Mouse (Mus musculus): ENCODE results near the gene Cep135.
A peak's percentile ranks its signal among the peaks of the same experiment; 100 is the strongest.

The Cep135 gene

GRCm38 (mm10) chr5:76588551-76589283, at the start of gene Cep135:
TSS of gene Cep135 (plus strand) at chr5:76588698.
- peak; percentile 72 for DNase-seq (ENCODE audit: low read depth)

DNA sequence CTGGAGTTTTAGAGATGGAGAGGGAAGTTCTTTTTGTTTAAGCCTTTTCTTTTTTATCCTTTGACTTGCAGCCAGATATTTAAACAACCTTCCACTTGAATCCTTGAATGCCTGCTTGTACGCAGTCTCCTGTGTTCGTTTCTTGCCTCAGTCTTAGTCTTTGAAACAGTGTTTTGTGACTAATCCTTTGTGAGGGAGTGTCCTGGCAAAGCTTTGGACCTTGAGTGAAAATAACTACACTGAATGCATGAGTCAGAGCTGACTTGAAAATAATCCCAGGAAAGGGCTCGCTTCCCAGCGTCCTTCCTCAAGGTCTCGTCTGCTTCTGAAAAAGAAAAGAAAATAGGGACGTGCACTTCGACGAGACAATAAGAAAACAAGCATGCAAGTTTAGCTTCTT, 48.3 kb upstream of the Cep135 start:
- DNase-seq (ENCODE audit: low read depth) = no peak

DNA sequence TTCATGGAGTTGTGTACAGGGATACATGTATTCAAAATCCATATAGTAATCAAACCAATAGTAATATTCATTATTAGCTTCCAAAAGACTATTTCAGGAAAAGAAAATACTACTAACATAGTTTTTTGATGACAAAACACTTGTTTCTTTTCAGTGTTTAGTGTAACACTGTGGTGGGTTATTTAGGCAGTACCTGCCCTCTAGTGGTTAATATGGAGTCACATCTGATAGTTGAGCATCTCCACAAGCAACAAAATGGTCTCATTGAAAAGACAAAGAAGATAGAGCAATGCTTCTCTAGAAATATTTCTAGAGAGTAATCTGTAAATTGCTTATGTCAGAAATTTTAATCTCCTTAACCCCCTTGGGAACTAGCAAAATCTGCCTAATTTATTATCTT, 47.7 kb upstream of the Cep135 start:
- no peak for DNase-seq (ENCODE audit: low read depth)

DNA sequence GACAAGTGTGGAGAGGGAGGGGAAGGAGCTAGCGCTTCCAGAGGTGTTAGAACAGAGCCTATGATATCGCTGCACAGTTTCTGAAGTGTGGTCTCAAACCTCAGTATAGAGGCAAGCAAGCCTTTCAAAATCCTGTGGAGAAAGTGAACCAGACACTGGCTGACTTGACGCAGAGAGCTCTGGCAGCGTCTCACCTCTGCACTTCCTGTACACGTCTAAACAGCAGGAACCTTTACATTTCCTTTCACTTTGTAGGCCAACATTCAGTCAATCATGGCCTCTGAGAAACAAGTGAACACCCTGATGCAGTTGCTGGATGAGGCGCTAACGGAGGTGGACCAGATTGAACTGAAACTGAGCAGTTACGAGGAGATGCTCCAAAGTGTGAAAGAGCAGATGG, 45.3 kb upstream of the Cep135 start:
- no peak for DNase-seq (ENCODE audit: low read depth)

DNA sequence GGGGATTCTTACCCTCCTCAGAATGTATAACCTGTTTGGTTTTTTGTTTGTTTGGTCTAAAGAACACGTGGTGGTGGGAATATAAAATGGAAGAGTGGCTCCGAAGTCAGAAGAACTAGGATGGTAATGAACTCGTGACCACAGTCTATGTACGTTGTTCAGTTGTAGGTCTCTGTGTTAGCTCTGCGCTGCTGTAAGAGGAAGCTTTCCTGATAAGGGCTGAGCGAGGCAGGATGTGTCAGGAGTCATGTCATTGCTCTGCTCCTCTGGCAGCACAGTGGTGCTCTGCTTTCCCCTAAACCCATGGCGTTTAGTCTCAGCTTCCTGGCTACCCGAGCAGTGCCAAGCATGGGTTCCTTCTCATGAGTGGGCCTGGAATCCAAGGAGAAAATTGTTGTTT, 38.1 kb upstream of the Cep135 start:
- DNase-seq (ENCODE audit: low read depth) = no peak

DNA sequence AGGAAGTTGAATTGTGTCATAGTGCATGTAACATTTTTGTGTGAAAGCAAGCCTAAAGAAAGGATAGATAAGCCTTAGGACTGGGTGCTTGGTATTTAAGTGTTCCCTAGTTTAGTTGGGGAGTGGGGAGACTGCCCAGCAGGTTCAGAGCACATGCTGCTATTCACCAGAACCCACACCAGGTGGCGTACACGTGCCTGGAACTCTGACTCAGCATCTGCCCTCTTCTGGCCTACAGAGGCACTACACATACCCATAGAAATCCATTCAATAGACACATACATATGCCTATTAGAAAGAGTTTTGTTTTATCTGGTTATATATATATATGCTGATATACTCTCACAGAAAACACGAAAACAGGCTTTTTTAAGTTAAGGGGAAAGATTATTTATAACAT, 23.2 kb upstream of the Cep135 start:
- peak; percentile 55 for DNase-seq (ENCODE audit: low read depth)

GRCm38 (mm10) chr5:76574251-76574650, 14.2 kb upstream of the Cep135 start:
- no peak for DNase-seq (ENCODE audit: low read depth)

DNA sequence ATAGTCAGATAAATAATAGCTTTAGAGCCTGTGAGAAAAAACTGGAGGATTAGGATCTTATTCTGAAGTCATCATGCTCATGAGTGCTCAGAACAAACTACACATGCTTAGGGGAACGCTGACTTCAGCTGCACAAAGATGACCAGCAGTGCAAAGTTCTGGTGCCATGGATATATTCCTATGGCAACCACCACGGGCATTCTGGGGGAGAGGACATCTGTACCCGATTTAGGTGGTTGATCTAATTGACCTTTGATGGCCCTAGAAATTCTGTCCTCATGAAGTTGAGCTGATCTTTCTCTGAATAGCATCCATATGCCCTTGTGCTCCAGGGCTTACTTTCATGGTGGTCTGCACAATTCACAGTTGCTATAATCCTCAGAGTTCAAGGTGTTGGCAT, 11.5 kb upstream of the Cep135 start:
- DNase-seq (ENCODE audit: low read depth) = no peak

DNA sequence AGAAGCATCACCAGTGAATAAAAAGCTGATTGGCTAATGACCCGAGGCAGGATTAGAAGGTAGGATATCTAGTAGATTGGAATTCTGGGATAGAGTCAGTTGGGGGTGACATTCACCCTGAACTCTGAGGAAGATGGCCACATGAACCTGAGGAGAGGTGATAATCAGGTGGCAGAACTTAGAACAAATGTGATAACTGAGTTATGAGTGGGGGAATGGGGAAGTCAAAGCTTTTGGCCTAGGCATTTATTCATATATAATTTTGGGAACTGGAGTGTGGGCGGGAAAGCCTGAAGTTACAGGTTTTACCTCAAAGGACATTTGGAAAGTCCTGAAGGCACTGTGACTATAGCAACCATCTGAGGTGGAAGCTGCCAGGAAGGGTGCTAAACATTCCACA, 3.1 kb upstream of the Cep135 start:
- no peak for DNase-seq (ENCODE audit: low read depth)

GRCm38 (mm10) chr5:76589311-76589710, 813 bp downstream of the Cep135 start:
- peak; percentile 27 for DNase-seq (ENCODE audit: low read depth)

DNA sequence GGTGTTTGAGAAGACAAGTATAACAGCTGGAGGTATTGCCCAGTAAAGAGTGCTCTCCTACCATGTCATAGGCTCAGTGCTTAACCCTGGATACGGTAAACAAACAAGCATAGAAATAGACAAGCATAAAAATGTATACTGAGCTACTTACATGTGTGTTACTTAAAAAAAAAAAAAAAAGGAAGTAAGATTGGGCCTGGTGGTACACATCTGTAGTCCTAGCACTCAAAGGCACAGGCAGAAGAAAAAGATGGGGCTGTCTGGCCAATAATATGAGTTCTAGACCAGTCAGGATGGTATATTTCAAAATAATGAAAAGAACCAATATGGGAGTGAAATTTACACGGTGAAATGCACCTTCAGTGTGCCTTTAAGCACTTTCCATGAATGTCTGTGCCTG, 1.5 kb downstream of the Cep135 start:
- DNase-seq (ENCODE audit: low read depth) = no peak

GRCm38 (mm10) chr5:76591885-76592284, 3.4 kb downstream of the Cep135 start:
- DNase-seq (ENCODE audit: low read depth) = no peak

GRCm38 (mm10) chr5:76609702-76610370, 21.3 kb downstream of the Cep135 start:
- no peak for DNase-seq (ENCODE audit: low read depth)

- DNase-seq (ENCODE audit: low read depth) = no peak
Measured at GRCm38 (mm10) chr5:76612867-76613499, 24.5 kb downstream of the Cep135 start.

DNA sequence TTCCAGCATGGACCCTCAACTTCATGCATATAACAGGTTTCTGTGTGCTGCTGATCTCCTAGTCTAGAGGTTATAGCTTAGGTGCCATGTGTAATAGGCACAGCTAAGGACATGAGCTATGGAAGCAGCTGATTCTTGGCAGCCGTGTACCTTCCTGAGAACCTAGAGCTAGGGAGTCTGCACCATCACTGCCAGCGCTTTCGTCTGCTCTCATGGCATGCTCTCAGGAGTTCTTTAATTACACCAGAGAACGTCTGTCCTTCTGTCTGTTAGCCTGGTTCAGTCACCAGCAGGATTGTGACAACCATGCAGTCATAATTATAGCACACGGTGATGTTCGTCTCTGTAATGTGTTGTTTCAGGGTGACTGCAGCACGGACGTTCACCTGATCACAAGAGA, 26.8 kb downstream of the Cep135 start:
- no peak for DNase-seq (ENCODE audit: low read depth)

DNA sequence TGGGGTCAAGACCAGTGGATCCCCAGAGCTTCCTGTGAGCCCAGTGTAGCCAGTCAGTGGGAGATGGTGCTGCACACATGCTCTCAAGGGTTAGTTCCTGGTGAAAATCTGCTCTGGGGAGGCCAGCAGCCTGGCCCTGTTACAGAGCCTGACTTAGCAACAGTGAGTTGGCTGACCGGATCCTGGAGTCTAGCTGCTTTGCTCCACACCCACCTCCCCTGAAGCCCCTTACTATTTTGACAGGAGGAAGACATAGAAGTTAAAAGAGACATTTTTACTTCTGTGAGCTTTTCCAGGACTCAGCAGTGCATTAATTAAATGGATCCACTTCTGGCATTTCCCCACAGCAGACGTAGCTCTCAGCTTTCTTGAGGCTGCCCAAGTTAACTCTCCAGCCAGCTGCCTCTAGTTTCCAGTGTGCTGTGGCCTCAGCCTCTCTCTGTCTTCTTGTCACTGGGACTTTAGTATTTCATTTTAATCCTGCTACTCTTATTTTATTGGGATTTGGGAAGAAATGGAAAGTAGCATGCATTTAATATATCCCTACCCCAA, 27.8 kb downstream of the Cep135 start:
- no peak for DNase-seq (ENCODE audit: low read depth)

GRCm38 (mm10) chr5:76618750-76619149, 30.3 kb downstream of the Cep135 start:
- no peak for DNase-seq (ENCODE audit: low read depth)

GRCm38 (mm10) chr5:76623759-76624158, 35.3 kb downstream of the Cep135 start:
- DNase-seq (ENCODE audit: low read depth) = no peak

DNA sequence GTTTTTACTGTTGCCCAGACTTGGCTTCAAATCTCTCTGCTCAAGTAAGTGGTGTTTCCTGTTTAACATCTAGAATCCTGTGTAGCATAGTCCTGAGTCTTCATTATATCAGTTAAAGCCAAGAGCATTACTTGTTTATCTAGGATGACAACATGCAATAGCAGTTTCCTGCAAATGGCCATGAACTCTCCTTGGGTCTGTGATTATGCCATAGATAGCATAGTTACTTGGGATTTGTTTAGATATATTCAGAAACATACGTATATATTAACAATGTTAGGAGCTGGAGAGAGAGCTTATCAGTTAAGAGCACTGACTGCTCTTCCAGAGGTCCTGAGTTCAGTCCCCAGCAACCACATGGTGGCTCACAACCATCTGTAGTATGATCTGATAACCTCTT, 39.3 kb downstream of the Cep135 start:
- peak; percentile 31 for DNase-seq (ENCODE audit: low read depth)

DNA sequence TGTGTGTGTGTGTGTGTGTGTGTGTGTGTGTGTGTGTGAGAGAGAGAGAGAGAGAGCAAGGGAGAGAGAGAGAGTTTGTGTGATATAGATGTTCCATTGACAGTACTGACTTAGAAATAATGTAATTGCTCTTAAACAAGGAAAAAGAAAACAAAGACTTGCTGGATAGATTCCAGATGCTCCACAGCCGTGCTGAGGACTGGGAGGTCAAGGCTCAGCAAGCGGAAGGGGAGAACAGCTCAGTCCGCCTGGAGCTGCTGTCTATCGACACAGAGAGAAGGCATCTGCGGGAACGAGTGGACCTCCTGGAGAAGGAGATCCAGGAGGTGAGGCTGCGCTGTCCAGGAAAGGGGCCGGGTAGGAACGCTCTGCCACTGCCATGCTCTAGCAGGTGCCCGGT, 45.5 kb downstream of the Cep135 start:
- no peak for DNase-seq (ENCODE audit: low read depth)

DNA sequence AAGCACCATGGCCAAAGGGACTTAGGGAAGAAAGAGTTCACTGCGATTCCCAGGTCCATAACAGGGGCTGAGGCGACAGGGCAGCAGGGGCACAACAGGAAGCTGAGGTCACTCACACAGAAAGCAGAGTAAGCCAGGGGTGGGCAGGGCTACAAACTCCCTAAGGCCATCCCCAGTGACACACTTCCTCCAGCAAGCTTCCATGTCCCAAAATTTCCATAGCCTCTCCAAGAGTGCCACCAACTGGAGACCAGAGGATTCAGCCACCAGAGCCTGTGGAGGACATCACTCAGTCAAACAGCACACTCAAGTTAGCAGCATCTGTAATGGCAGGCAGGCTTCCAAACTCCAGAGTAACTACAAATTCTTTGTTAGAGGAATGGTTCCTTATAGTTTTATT, 47.1 kb downstream of the Cep135 start:
- no peak for DNase-seq (ENCODE audit: low read depth)

- DNase-seq (ENCODE audit: low read depth) = no peak
Measured at GRCm38 (mm10) chr5:76642076-76642475, 53.6 kb downstream of the Cep135 start.

DNA sequence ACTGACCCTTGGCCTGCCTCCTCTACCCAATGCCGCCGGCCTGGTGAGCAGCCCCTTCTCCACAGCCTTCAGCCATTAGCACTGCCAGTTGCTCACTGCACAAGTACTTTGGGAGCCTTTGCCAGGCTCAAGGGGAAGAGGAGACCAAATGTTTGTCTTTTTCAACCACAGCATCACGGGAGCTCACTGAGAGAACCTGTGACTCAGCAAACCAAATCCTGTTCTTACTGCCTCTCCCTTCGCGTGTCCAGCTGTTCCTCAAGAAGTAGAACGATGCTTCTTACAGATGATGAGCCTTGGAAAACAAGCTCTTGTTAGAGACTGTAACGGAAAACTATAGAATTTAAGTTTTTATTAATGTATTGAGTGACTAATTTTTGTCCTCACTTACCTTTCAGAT, 55.7 kb downstream of the Cep135 start:
- DNase-seq (ENCODE audit: low read depth) = no peak

Measured in c-Kit-positive CD71-positive TER-119-negative erythroid progenitor cells, embryonic 14.5 days (primary cell).